Mouse (Mus musculus) embryonic facial prominence, embryonic 11.5 days (tissue): ENCODE results near the gene Epha6. TPM values are rescaled to one million over a fixed set of nuclear protein-coding genes. Genes with fewer than 3 reads are reported as not detected.

Experiments used
- ATAC-seq: fragments of 200-750 bp; cut with Nextera tagmentation; replicated peaks from 2 replicates; pipeline ENCODE4 v1.8.0; 2017; ENCODE audit warnings: low read depth; ENCODE audit not compliant: insufficient number of reproducible peaks, low FRiP score, low TSS enrichment
- DNase-seq: peaks from one replicate; pipeline ENCODE4 v3.0.0-alpha.2; 2015; ENCODE audit warnings: low spot score
- H3K27ac ChIP-seq: fragments of 300-500 bp; sonication (generic); replicated peaks from 2 replicates; pipeline ENCODE4 v1.5.1; 2014; ENCODE audit warnings: mild to moderate bottlenecking, low read depth, low read length, control low read depth
- H3K27me3 ChIP-seq: fragments of 300-500 bp; sonication (generic); 2 replicates; pipeline ENCODE4 v1.6.1; 2014; ENCODE audit warnings: mild to moderate bottlenecking, low read length, moderate library complexity, mixed read lengths; ENCODE audit not compliant: control insufficient read depth, insufficient read depth
- H3K36me3 ChIP-seq: fragments of 300-500 bp; sonication (generic); replicated peaks from 2 replicates; pipeline ENCODE4 v1.6.1; 2014; ENCODE audit warnings: low read depth, mild to moderate bottlenecking, low read length, moderate library complexity, mixed read lengths; ENCODE audit not compliant: control insufficient read depth, insufficient read depth
- H3K4me1 ChIP-seq: fragments of 300-500 bp; sonication (generic); 2 replicates; pipeline ENCODE4 v1.6.1; 2014; ENCODE audit warnings: low read length, mixed read lengths; ENCODE audit not compliant: control insufficient read depth, insufficient read depth
- H3K4me2 ChIP-seq: fragments of 300-500 bp; sonication (generic); 2 replicates; pipeline ENCODE4 v1.6.1; 2014; ENCODE audit warnings: low read depth, mild to moderate bottlenecking, control low read depth, low read length, moderate library complexity
- H3K4me3 ChIP-seq: fragments of 300-500 bp; sonication (generic); 2 replicates; pipeline ENCODE4 v1.5.1; 2014; ENCODE audit warnings: low read depth, low read length, control low read depth
- H3K9ac ChIP-seq: fragments of 300-500 bp; sonication (generic); replicated peaks from 2 replicates; pipeline ENCODE4 v1.6.1; 2014; ENCODE audit warnings: mild to moderate bottlenecking, control low read depth, low read length
- H3K9me3 ChIP-seq: fragments of 300-500 bp; sonication (generic); replicated peaks from 2 replicates; pipeline ENCODE4 v1.6.1; 2016; ENCODE audit warnings: mild to moderate bottlenecking, low read length, inconsistent platforms, mixed read lengths; ENCODE audit not compliant: control insufficient read depth
- WGBS: fragments of 180-500 bp; shearing (Covaris S2); extraction: QIAGEN DNeasy Blood & Tissue Kit; methylation state at CpG from one replicate; pipeline ENCODE4 v1.1.7; 2014; 5-methylcytosine and 5-hydroxymethylcytosine counted together
- polyA plus RNA-seq: library from polyadenylated mRNA; unstranded; fragments of >200 nt; fragmentation: Nextera tagmentation; extraction: Ambion mirVana; gene quantifications from 2 replicates; pipeline ENCODE4 v1.2.1, GENCODE M21; 2014

Gene Epha6
- polyA plus RNA-seq, 1 experiment from 2014 or later, result not detected

GRCm38 (mm10) chr16:60395306-60395705, 210.0 kb downstream of the Epha6 start:
- 47% methylated on average over 3 of the region's 3 CpGs for WGBS
- no peaks in the 10 kb centered on the region for H3K4me1 ChIP-seq
- DNase-seq, result no peak
- no peak overlapping the region for H3K4me2 ChIP-seq
- H3K9me3 ChIP-seq, result no peaks in the 10 kb centered on the region
- no peak overlapping the region for H3K27ac ChIP-seq
- H3K9ac ChIP-seq, result no peak overlapping the region
- no peak for ATAC-seq
- no peak overlapping the region for H3K4me3 ChIP-seq
- no peaks in the 10 kb centered on the region for H3K36me3 ChIP-seq
- no peaks in the 10 kb centered on the region for H3K27me3 ChIP-seq

- no peak overlapping the region for H3K4me3 ChIP-seq
- DNase-seq (no peak), ATAC-seq (no peak)
- H3K4me1 ChIP-seq, result no peaks in the 10 kb centered on the region
- no peak overlapping the region for H3K9ac ChIP-seq
- no peak overlapping the region for H3K4me2 ChIP-seq
- no peaks in the 10 kb centered on the region for H3K9me3 ChIP-seq
- no peaks in the 10 kb centered on the region for H3K36me3 ChIP-seq
- H3K27me3 ChIP-seq, result no peaks in the 10 kb centered on the region
- H3K27ac ChIP-seq, result no peak overlapping the region
These were observed 212.4 kb downstream of the Epha6 start for GRCm38 (mm10) chr16:60392961-60393360.

- H3K9me3 ChIP-seq, result no peaks in the 10 kb centered on the region
These were observed 230.2 kb downstream of the Epha6 start for GRCm38 (mm10) chr16:60375147-60375546.

DNA sequence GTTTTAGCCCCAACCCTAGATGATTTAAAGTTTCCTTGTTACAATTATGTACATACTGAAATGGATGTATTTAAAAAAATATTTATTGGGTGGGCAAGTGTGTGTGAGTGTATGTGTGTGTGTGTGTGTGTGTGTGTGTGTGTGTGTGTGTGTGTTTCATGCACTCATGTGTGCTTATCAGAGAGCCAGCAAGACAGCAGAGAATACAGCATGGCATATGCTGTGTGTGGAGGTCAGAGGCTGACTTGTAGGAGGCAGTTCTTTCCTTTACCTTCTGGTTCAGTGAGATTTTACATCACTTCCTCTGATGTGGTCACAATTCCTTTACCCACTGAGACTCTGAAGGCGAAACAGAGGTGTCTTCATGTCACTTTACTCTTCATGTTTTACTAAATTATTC, 321.4 kb downstream of the Epha6 start:
- no peaks in the 10 kb centered on the region for H3K4me1 ChIP-seq
- no peak overlapping the region for H3K4me2 ChIP-seq
- no peak overlapping the region for H3K4me3 ChIP-seq
- H3K36me3 ChIP-seq, result no peaks in the 10 kb centered on the region
- WGBS, result 83% methylated on average over 1 of the region's 1 CpGs
- no peaks in the 10 kb centered on the region for H3K9me3 ChIP-seq
- ATAC-seq (no peak), DNase-seq (no peak)
- no peak overlapping the region for H3K9ac ChIP-seq
- H3K27ac ChIP-seq, result no peak overlapping the region
- no peaks in the 10 kb centered on the region for H3K27me3 ChIP-seq

More at GRCm38 (mm10) chr16:60375147-60375546, 230.2 kb downstream of the Epha6 start:
- Histone ChIP-seq H3K36me3 (no peaks in the 10 kb centered on the region), H3K27ac (no peak overlapping the region), H3K4me3 (no peak overlapping the region), H3K4me2 (no peak overlapping the region), H3K9ac (no peak overlapping the region), H3K27me3 (no peaks in the 10 kb centered on the region), H3K4me1 (no peaks in the 10 kb centered on the region)
- ATAC-seq, result no peak
- DNase-seq, result no peak

DNA sequence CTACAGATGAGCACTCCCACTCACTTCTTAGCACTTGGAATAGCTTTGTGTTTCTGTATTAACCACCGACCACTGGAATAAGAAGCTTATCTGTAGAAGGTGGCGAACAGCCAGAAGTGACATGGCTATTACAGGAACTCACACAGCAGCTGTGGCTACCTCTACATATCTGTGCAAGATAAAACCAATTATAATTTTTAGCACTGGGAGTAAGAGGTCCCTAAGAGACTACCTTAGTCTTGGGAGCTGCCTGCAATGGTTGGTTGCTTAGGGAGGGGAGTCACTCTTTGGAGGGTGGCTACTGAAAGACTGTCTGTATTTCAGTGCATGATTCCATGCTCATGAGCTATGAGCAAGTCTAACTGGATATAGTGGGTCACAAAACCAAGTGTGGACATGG, 331.2 kb downstream of the Epha6 start:
- no peaks in the 10 kb centered on the region for H3K4me1 ChIP-seq
- ATAC-seq, result no peak

GRCm38 (mm10) chr16:60266367-60267351, 338.7 kb downstream of the Epha6 start:
- H3K4me1 ChIP-seq, result no peaks in the 10 kb centered on the region
- WGBS, result 75% methylated on average over 9 of the region's 9 CpGs
- no peak overlapping the region for H3K4me2 ChIP-seq
- no peak for ATAC-seq
- no peaks in the 10 kb centered on the region for H3K9me3 ChIP-seq
- H3K27me3 ChIP-seq, result no peaks in the 10 kb centered on the region
- H3K36me3 ChIP-seq, result no peaks in the 10 kb centered on the region
- no peak for DNase-seq
- H3K9ac ChIP-seq, result no peak overlapping the region
- H3K27ac ChIP-seq, result no peak overlapping the region
- no peak overlapping the region for H3K4me3 ChIP-seq

More for the DNA sequence above, 331.2 kb downstream of the Epha6 start:
- no peaks in the 10 kb centered on the region for H3K27me3 ChIP-seq
- no peak overlapping the region for H3K27ac ChIP-seq
- no peaks in the 10 kb centered on the region for H3K36me3 ChIP-seq
- no peak overlapping the region for H3K4me2 ChIP-seq
- 94% methylated on average over 2 of the region's 2 CpGs for WGBS
- H3K9ac ChIP-seq, result no peak overlapping the region
- H3K9me3 ChIP-seq, result no peaks in the 10 kb centered on the region
- H3K4me3 ChIP-seq, result no peak overlapping the region
- no peak for DNase-seq

DNA sequence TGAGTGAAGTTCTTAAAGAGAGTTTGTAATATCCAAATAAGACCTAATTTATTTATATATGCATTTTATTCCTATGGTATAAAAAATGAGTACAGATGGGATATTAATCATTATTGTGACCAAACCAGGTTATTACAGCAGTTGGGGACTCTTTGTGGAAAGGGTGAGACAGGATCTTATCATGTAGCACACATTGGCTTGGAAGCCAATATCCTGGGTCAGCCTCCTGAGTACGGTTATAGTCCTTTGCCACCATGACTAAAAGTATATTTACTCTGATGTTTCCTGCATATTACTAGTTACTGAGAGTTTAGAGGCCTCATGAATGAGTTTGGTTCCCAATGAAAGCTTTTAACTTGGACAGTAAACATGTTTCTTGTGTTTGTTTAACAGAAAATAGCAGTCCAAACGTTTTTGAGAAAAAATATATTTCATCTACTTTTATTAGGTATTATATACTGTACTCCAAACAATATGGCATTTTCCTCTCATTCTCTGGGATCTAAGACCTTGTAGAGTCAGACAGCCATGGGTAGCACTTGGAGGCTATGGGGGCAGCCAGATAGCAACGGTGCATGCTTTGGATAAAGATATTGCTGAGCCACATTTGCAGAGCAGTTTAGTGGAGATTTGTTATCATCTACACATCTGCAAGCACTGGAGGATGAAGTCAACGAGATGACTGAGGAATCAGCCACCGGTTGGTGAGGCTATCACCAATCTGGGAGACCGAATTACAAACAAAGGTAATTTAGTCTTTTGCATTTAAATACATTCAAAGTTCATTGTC, 340.4 kb downstream of the Epha6 start:
- no peaks in the 10 kb centered on the region for H3K9me3 ChIP-seq
- no peaks in the 10 kb centered on the region for H3K4me1 ChIP-seq
- H3K36me3 ChIP-seq, result no peaks in the 10 kb centered on the region
- H3K27me3 ChIP-seq, result no peaks in the 10 kb centered on the region
- no peak overlapping the region for H3K27ac ChIP-seq
- no peak overlapping the region for H3K4me3 ChIP-seq
- H3K9ac ChIP-seq, result no peak overlapping the region
- H3K4me2 ChIP-seq, result no peak overlapping the region
- WGBS, result 81% methylated on average over 6 of the region's 6 CpGs
- ATAC-seq (no peak), DNase-seq (no peak)

GRCm38 (mm10) chr16:60258151-60258635, 347.1 kb downstream of the Epha6 start:
- Histone ChIP-seq H3K4me2 (no peak overlapping the region), H3K27ac (no peak overlapping the region), H3K36me3 (no peaks in the 10 kb centered on the region), H3K9ac (no peak overlapping the region), H3K4me3 (no peak overlapping the region), H3K27me3 (no peaks in the 10 kb centered on the region), H3K9me3 (no peaks in the 10 kb centered on the region), H3K4me1 (no peaks in the 10 kb centered on the region)
- 80% methylated on average over 7 of the region's 7 CpGs for WGBS
- DNase-seq (no peak), ATAC-seq (no peak)
